Mouse (Mus musculus) intestine, postnatal 0 days (tissue): ENCODE measurements around the gene Dnaic2. TPM values are rescaled to one million over a fixed set of nuclear protein-coding genes. Genes with fewer than 3 reads are reported as not detected.

Experiments used
- ATAC-seq: fragments of 200-750 bp; cut with Nextera tagmentation; 2 replicates; pipeline ENCODE4 v1.8.0; 2017; ENCODE audit warnings: mild to moderate bottlenecking, moderate TSS enrichment, moderate library complexity
- H3K27ac ChIP-seq: fragments of 300-500 bp; sonication (generic); 2 replicates; pipeline ENCODE4 v1.5.1; 2014; ENCODE audit warnings: mild to moderate bottlenecking, low read depth, low read length, moderate library complexity
- H3K27me3 ChIP-seq: fragments of 300-500 bp; sonication (generic); replicated peaks from 2 replicates; pipeline ENCODE4 v1.6.1; 2014; ENCODE audit warnings: low read length, mixed read lengths; ENCODE audit not compliant: control insufficient read depth, insufficient read depth
- H3K36me3 ChIP-seq: fragments of 300-500 bp; sonication (generic); 2 replicates; pipeline ENCODE4 v1.6.1; 2014; ENCODE audit warnings: mild to moderate bottlenecking, moderate library complexity; ENCODE audit not compliant: control insufficient read depth, insufficient read depth
- H3K4me1 ChIP-seq: fragments of 300-500 bp; sonication (generic); replicated peaks from 2 replicates; pipeline ENCODE4 v1.6.1; 2014; ENCODE audit warnings: antibody characterized with exemption, low read length, mixed read lengths; ENCODE audit not compliant: control insufficient read depth, insufficient read depth
- H3K4me2 ChIP-seq: fragments of 300-500 bp; sonication (generic); replicated peaks from 2 replicates; pipeline ENCODE4 v1.6.1; 2014; ENCODE audit warnings: low read depth, mild to moderate bottlenecking, moderate library complexity
- H3K4me3 ChIP-seq: fragments of 300-500 bp; sonication (generic); 2 replicates; pipeline ENCODE4 v1.5.1; 2014; ENCODE audit warnings: low read depth, low read length
- H3K9ac ChIP-seq: fragments of 300-500 bp; sonication (generic); 2 replicates; pipeline ENCODE4 v1.6.1; 2014; ENCODE audit warnings: mild to moderate bottlenecking, low read depth, low read length
- H3K9me3 ChIP-seq: fragments of 300-500 bp; sonication (generic); 2 replicates; pipeline ENCODE4 v1.6.1; 2016; ENCODE audit warnings: mixed run types; ENCODE audit not compliant: control insufficient read depth
- CTCF ChIP-seq: sonication (generic); IDR thresholded peaks from 2 replicates; pipeline ENCODE4 v1.5.1; 2016; ENCODE audit warnings: low read depth, mild to moderate bottlenecking, control low read depth, antibody characterized with exemption, moderate library complexity
- WGBS: fragments of 180-500 bp; shearing (Covaris S2); extraction: QIAGEN DNeasy Blood & Tissue Kit; methylation state at CpG from one replicate; pipeline ENCODE4 v1.1.7; 2014; 5-methylcytosine and 5-hydroxymethylcytosine counted together
- polyA plus RNA-seq: library from polyadenylated mRNA; unstranded; fragments of >200 nt; fragmentation: Nextera tagmentation; extraction: Ambion mirVana; gene quantifications from 2 replicates; pipeline ENCODE4 v1.2.1, GENCODE M21; 2015

The Dnaic2 gene
- polyA plus RNA-seq, 1 experiment from 2014 or later = 0.22 TPM

DNA sequence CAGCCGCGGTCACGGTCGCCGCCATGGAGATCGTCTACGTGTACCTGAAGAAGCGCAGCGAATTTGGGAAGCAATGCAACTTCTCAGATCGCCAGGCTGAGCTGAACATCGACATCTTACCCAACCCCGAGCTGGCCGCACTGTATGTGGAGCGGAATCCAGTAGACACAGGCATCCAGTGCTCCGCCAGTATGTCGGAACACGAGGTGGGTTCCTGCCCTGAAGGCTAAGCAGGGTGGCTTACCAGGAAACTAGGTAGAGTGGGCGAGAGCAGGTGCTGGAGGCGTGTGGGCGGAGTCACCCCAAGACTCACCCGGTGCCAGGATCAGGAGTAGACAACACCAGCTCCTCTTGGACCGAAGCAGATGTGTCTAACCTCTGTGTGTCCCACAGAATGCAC is 5.7 kb downstream of the Dnaic2 start:
- H3K9ac ChIP-seq = no peak overlapping the region
- no peak for TF ChIP-seq CTCF
- H3K27ac ChIP-seq = no peak overlapping the region
- H3K4me1 ChIP-seq = no peaks in the 10 kb centered on the region
- no peak overlapping the region for H3K4me2 ChIP-seq
- no peaks in the 10 kb centered on the region for H3K36me3 ChIP-seq
- no peak for ATAC-seq
- no peaks in the 10 kb centered on the region for H3K9me3 ChIP-seq
- WGBS = 71% methylated on average over 22 of the region's 22 CpGs
- no peaks in the 10 kb centered on the region for H3K27me3 ChIP-seq
- H3K4me3 ChIP-seq = no peak overlapping the region

DNA sequence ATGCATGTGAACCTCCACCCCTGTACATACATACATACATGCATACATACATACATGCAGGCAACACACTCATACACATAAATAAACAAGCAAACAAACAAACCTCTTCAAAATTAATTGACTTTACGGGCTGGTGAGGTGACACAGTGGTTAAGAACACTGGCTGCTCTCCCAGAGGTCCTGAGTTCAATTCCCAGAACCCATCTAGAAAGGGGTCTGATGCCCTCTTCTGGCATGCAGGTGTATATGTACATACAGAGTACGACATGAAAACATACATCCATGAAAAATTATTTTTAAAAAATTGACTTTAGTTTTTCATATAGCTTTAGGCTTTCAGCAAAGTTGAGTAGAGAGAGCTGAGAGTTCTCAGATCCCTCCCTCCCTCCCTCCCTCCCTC is 8.9 kb downstream of the Dnaic2 start:
- TF ChIP-seq CTCF = peak; percentile 19; the same call in 1 of the 2 replicates
- no peak for ATAC-seq
- no peak overlapping the region for H3K27ac ChIP-seq
- H3K27me3 ChIP-seq = no peaks in the 10 kb centered on the region
- H3K4me1 ChIP-seq = no peaks in the 10 kb centered on the region
- H3K9ac ChIP-seq = no peak overlapping the region
- no peak overlapping the region for H3K4me2 ChIP-seq
- H3K4me3 ChIP-seq = no peak overlapping the region
- 89% methylated on average over 2 of the region's 2 CpGs for WGBS
- no peaks in the 10 kb centered on the region for H3K36me3 ChIP-seq
- no peaks in the 10 kb centered on the region for H3K9me3 ChIP-seq

DNA sequence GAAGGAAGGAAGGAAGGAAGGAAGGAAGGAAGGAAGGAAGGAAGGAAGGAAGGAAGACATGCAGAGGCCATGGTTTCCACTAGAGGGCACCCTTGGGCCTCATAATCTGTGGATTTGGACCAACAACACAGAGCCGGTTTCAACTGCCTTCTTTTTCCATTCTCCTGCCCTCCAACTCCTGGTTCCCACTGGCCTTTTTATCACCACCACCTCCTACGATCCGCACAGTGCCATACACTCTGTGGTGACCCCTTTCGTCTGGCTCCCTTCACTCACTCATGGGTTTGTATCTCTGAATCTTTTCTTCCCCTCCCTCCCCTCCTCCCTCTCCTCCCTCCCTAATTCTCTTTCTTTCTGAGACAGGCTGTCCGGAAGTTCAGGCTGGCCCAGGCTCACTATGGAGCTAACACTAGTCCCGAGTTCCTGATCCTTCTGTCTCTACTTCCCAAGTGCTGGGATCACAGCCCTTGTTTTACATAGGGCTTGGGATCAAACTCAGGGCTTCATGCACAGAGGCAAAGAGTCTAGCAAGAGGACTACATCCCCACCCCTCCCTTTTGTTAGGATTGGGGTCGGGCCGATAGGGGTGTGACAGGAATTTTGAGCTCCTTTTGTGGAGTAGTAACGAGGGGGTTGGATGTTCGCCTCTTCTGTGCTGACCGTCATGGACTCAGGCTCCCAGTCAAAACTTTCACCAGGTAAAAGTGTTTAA is 9.9 kb downstream of the Dnaic2 start:
- no peaks in the 10 kb centered on the region for H3K9me3 ChIP-seq
- peak; percentile 79 for TF ChIP-seq CTCF
- H3K9ac ChIP-seq = no peak overlapping the region
- H3K4me2 ChIP-seq = no peak overlapping the region; the same call in 1 of the 2 replicates
- 37% methylated on average over 11 of the region's 11 CpGs for WGBS
- H3K27me3 ChIP-seq = no peaks in the 10 kb centered on the region
- no peak overlapping the region for H3K4me3 ChIP-seq
- H3K36me3 ChIP-seq = no peaks in the 10 kb centered on the region
- no peaks in the 10 kb centered on the region for H3K4me1 ChIP-seq
- no peak for ATAC-seq
- H3K27ac ChIP-seq = no peak overlapping the region

DNA sequence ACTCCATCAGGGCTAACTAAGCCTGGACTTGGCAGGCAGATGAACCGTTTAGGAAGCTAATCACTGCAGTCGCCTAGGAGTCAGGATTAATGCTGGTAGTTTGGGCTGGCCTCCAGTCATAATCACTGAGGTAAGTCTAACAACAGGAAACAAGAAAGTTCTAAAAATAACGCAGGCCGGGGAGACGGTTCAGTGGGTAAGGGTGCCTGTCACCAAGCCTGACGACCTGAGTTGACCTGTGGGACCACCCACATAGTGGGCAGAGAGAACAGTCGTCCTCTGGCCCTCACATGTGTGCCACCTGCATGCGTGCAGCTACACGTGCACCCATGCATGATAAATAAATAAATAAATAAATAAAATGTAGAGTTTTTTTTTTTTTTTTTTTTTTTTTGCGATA is 13.4 kb downstream of the Dnaic2 start:
- H3K4me2 ChIP-seq = no peak overlapping the region
- no peak for TF ChIP-seq CTCF

DNA sequence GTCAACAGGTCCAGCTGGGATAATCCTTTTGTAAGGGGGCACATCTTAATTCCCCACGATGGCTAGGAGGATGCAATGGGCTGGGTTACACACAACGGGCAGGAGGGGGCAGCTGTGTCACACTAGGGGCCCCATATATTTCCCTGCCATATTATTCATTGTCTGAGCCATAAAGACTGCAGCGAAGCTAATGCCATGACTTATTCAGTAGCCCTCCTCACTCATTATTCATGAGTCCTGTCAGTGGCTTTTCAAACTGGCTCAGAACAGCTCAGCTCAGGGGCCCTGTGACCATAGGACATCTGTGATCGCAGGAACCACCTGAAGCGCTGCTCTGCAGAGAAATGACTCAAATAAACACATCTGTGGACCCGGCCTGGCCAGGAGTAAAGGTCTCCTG is 14.2 kb downstream of the Dnaic2 start:
- no peak for ATAC-seq
- Histone ChIP-seq H3K9ac (no peak overlapping the region), H3K27ac (no peak overlapping the region), H3K9me3 (no peaks in the 10 kb centered on the region), H3K4me1 (no peaks in the 10 kb centered on the region), H3K36me3 (no peaks in the 10 kb centered on the region), H3K4me3 (no peak overlapping the region), H3K4me2 (no peak overlapping the region), H3K27me3 (no peaks in the 10 kb centered on the region)
- no peak for TF ChIP-seq CTCF
- WGBS = 49% methylated on average over 6 of the region's 6 CpGs

More for the DNA sequence above, 13.4 kb downstream of the Dnaic2 start:
- no peaks in the 10 kb centered on the region for H3K9me3 ChIP-seq
- no peak overlapping the region for H3K4me3 ChIP-seq
- H3K4me1 ChIP-seq = no peaks in the 10 kb centered on the region
- no peaks in the 10 kb centered on the region for H3K27me3 ChIP-seq
- no peak overlapping the region for H3K27ac ChIP-seq
- no peaks in the 10 kb centered on the region for H3K36me3 ChIP-seq
- no peak for ATAC-seq
- H3K9ac ChIP-seq = no peak overlapping the region
- WGBS = 55% methylated on average over 10 of the region's 10 CpGs

DNA sequence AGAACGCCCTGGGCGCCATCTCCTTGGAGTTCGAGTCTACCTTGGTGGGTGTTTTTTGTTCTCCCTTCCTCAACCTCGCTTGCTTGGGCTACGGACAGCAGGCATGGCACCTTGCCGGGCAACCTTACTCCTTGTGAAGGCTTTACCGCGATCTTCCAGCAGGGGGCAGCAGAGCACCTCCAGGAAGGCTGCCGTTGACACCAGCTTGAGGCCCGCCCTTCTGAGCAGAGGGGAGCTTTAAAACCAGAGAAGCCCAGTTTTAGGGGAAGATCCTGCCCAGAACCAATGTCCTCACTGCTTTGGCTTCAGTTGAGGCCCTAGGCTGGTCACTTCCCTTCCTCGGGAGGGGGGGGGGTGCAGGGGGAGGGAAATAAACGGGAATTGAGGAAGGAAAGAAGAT is 17.9 kb downstream of the Dnaic2 start:
- H3K36me3 ChIP-seq = no peaks in the 10 kb centered on the region
- WGBS = 1% methylated on average over 12 of the region's 12 CpGs
- H3K4me2 ChIP-seq = peak overlapping the region; percentile 24; the same call in 1 of the 2 replicates
- H3K9me3 ChIP-seq = no peaks in the 10 kb centered on the region
- H3K4me1 ChIP-seq = no peaks in the 10 kb centered on the region
- no peak overlapping the region for H3K4me3 ChIP-seq
- no peak overlapping the region for H3K9ac ChIP-seq
- H3K27me3 ChIP-seq = no peaks in the 10 kb centered on the region
- peak; percentile 58 for ATAC-seq
- H3K27ac ChIP-seq = no peak overlapping the region
- TF ChIP-seq CTCF = peak; percentile 99
